Mouse (Mus musculus): Measurements from ENCODE around the gene Slco4a1. TPM values are rescaled to one million over a fixed set of nuclear protein-coding genes. Genes with fewer than 3 reads are reported as not detected.

Gene Slco4a1
- polyA plus RNA-seq, 1 experiment from 2014 or later = 3.4 TPM

- WGBS = 72% methylated on average over 10 of the region's 10 CpGs
- Histone ChIP-seq H3K36me3 (no peaks in the 10 kb centered on the region), H3K4me3 (no peak overlapping the region), H3K9ac (no peak overlapping the region), H3K4me1 (peaks cover 7% of the 10 kb centered on the region; the same call in 1 of the 2 replicates), H3K27me3 (no peaks in the 10 kb centered on the region), H3K27ac (no peak overlapping the region), H3K9me3 (replicated peaks) (no peaks in the 10 kb centered on the region), H3K4me2 (replicated peaks) (no peak overlapping the region)
- ATAC-seq (ENCODE audit: low FRiP score) = no peak
Measured at GRCm38 (mm10) chr2:180432751-180433150, 23.3 kb upstream of the Slco4a1 start.

DNA sequence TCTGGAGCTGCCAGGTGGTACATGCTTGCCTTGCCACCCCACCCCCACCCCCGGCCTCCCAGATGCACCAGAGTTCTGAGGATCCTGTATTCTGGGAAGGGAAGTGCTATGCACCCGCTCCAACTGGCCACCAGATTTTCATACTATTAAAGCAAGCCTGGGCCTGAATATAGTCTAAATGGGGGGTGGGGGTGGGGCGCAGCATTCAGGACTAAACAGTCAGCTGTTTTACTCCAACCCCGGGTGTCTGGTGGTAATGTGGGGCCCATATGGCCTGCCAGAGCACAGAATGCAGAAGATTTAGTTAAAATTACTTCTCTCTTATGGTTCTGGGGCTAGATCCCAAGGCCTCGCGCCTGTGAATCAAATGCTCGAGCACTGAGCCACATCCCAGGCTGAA is 22.7 kb upstream of the Slco4a1 start:
- WGBS = 81% methylated on average over 7 of the region's 7 CpGs
- no peak overlapping the region for H3K9ac ChIP-seq
- no peak for ATAC-seq (ENCODE audit: low FRiP score)
- no peak overlapping the region for H3K4me2 ChIP-seq (replicated peaks)
- no peaks in the 10 kb centered on the region for H3K27me3 ChIP-seq
- H3K9me3 ChIP-seq (replicated peaks) = no peaks in the 10 kb centered on the region
- H3K27ac ChIP-seq = no peak overlapping the region
- H3K4me3 ChIP-seq = no peak overlapping the region
- H3K36me3 ChIP-seq = no peaks in the 10 kb centered on the region
- peaks cover 6% of the 10 kb centered on the region; the same call in 1 of the 2 replicates for H3K4me1 ChIP-seq

GRCm38 (mm10) chr2:180435341-180435926 is 20.6 kb upstream of the Slco4a1 start:
- H3K4me2 ChIP-seq (replicated peaks) = no peak overlapping the region
- 0 out of 2 replicates have a peak, but pooled peaks cover 3% of the 10 kb centered on the region for H3K4me1 ChIP-seq
- H3K36me3 ChIP-seq = no peaks in the 10 kb centered on the region
- no peak overlapping the region for H3K9ac ChIP-seq
- no peaks in the 10 kb centered on the region for H3K9me3 ChIP-seq (replicated peaks)
- WGBS = 65% methylated on average over 4 of the region's 4 CpGs
- no peak overlapping the region for H3K4me3 ChIP-seq
- no peaks in the 10 kb centered on the region for H3K27me3 ChIP-seq
- ATAC-seq (ENCODE audit: low FRiP score) = no peak
- no peak overlapping the region for H3K27ac ChIP-seq

- no peak for ATAC-seq (ENCODE audit: low FRiP score)
- Histone ChIP-seq H3K9ac (no peak overlapping the region), H3K4me1 (0 out of 2 replicates have a peak, but pooled peaks cover 3% of the 10 kb centered on the region), H3K27ac (no peak overlapping the region), H3K9me3 (replicated peaks) (no peaks in the 10 kb centered on the region), H3K4me3 (no peak overlapping the region), H3K27me3 (no peaks in the 10 kb centered on the region), H3K36me3 (no peaks in the 10 kb centered on the region), H3K4me2 (replicated peaks) (no peak overlapping the region)
- 79% methylated on average over 5 of the region's 5 CpGs for WGBS
Measured at GRCm38 (mm10) chr2:180437149-180437864, 18.7 kb upstream of the Slco4a1 start.

DNA sequence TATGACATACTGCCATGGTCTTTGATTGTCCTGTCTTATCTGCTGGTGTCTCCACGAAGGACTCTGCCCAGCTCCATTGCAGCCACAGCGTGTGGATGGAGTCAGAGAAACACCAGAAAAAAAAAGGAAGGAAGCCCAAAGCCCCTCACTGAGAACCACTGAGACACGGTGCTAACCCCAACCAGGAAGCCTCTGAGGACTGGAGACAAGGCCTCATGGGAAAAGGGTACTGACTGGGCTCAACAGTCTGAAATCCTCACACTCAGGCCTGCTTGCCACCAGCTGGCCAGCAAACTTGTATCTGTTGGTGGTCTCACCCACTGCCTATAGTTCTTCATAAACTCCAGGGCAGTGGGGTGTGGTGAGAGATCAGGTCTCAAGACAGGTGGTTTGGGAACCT is 16.3 kb upstream of the Slco4a1 start:
- Histone ChIP-seq H3K4me2 (replicated peaks) (no peak overlapping the region), H3K27me3 (no peaks in the 10 kb centered on the region), H3K9me3 (replicated peaks) (no peaks in the 10 kb centered on the region), H3K27ac (no peak overlapping the region), H3K36me3 (no peaks in the 10 kb centered on the region), H3K4me1 (no peaks in the 10 kb centered on the region), H3K9ac (no peak overlapping the region), H3K4me3 (no peak overlapping the region)
- no peak for ATAC-seq (ENCODE audit: low FRiP score)
- WGBS = 85% methylated on average over 3 of the region's 3 CpGs

- no peak overlapping the region for H3K4me3 ChIP-seq
- H3K4me1 ChIP-seq = no peaks in the 10 kb centered on the region
- no peaks in the 10 kb centered on the region for H3K27me3 ChIP-seq
- WGBS = 60% methylated on average over 9 of the region's 9 CpGs
- H3K36me3 ChIP-seq = no peaks in the 10 kb centered on the region
- H3K9me3 ChIP-seq (replicated peaks) = no peaks in the 10 kb centered on the region
- H3K4me2 ChIP-seq (replicated peaks) = no peak overlapping the region
- no peak overlapping the region for H3K9ac ChIP-seq
- H3K27ac ChIP-seq = no peak overlapping the region
- ATAC-seq (ENCODE audit: low FRiP score) = no peak
Measured at GRCm38 (mm10) chr2:180440596-180441332, 15.3 kb upstream of the Slco4a1 start.

- H3K27ac ChIP-seq = no peak overlapping the region
- H3K9ac ChIP-seq = no peak overlapping the region
- no peak overlapping the region for H3K4me3 ChIP-seq
- no peaks in the 10 kb centered on the region for H3K27me3 ChIP-seq
- WGBS = 83% methylated on average over 5 of the region's 5 CpGs
- no peak overlapping the region for H3K4me2 ChIP-seq (replicated peaks)
- no peaks in the 10 kb centered on the region for H3K4me1 ChIP-seq
- ATAC-seq (ENCODE audit: low FRiP score) = no peak
- H3K9me3 ChIP-seq (replicated peaks) = no peaks in the 10 kb centered on the region
- no peaks in the 10 kb centered on the region for H3K36me3 ChIP-seq
Measured at GRCm38 (mm10) chr2:180442061-180442460, 14.0 kb upstream of the Slco4a1 start.

DNA sequence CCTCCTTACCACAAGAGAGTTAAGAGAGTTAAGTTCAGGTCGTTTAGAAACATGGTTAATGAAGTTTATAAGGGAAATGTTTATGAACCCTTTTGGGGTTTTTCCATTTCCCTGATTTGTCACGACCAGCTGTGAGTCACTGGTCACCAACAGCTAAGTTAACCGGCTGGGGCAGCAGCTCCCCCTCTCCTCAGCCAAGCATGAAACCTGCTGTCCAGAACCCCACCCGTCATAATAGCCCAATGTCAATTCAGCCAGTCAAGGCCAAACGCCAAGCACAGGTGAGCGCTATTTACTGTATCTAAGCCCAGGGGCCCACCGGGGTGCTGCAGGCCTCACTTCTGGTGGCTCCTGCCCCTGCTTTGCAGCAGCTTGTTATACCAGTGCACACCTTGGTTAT is 12.2 kb upstream of the Slco4a1 start:
- ATAC-seq (ENCODE audit: low FRiP score) = no peak
- no peaks in the 10 kb centered on the region for H3K4me1 ChIP-seq

GRCm38 (mm10) chr2:180444957-180445785 is 10.9 kb upstream of the Slco4a1 start:
- Histone ChIP-seq H3K27ac (no peak overlapping the region), H3K36me3 (no peaks in the 10 kb centered on the region), H3K9me3 (replicated peaks) (no peaks in the 10 kb centered on the region), H3K4me1 (no peaks in the 10 kb centered on the region), H3K27me3 (peaks cover 5% of the 10 kb centered on the region; the same call in 1 of the 2 replicates), H3K9ac (no peak overlapping the region), H3K4me2 (replicated peaks) (no peak overlapping the region), H3K4me3 (no peak overlapping the region)
- 47% methylated on average over 8 of the region's 9 CpGs for WGBS
- ATAC-seq (ENCODE audit: low FRiP score) = no peak

More for the DNA sequence above, 12.2 kb upstream of the Slco4a1 start:
- Histone ChIP-seq H3K27ac (no peak overlapping the region), H3K4me2 (replicated peaks) (no peak overlapping the region), H3K4me3 (no peak overlapping the region), H3K9ac (no peak overlapping the region), H3K27me3 (peaks cover 5% of the 10 kb centered on the region; the same call in 1 of the 2 replicates), H3K36me3 (no peaks in the 10 kb centered on the region), H3K9me3 (replicated peaks) (no peaks in the 10 kb centered on the region)
- WGBS = 63% methylated on average over 7 of the region's 7 CpGs

- Histone ChIP-seq H3K36me3 (no peaks in the 10 kb centered on the region), H3K4me1 (no peaks in the 10 kb centered on the region), H3K27me3 (peaks cover 5% of the 10 kb centered on the region; the same call in 1 of the 2 replicates), H3K4me2 (replicated peaks) (no peak overlapping the region), H3K9ac (no peak overlapping the region), H3K9me3 (replicated peaks) (no peaks in the 10 kb centered on the region), H3K27ac (no peak overlapping the region), H3K4me3 (no peak overlapping the region)
- no peak for ATAC-seq (ENCODE audit: low FRiP score)
- WGBS = 95% methylated on average over 1 of the region's 1 CpGs
Measured at GRCm38 (mm10) chr2:180445962-180446361, 10.1 kb upstream of the Slco4a1 start.

DNA sequence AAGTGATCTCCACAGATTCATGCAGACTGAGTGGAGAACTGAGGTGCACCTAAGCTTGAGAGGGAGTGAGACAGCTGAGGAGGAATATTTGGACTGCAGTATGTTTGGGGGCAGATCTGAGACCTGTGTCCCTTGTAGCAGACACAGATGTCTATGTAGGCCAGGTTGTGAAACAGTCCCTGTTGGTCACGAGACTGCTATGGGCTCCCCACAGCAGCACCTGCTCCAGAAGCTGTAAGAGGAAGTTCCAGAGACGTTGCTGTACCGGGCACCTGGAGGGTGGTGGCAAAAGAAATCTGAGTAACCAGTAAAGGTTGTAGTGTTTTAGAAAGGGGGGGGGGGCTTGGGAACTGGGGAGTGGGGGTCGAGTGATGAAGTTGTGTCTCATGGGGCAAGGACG is 7.0 kb upstream of the Slco4a1 start:
- H3K4me1 ChIP-seq = no peaks in the 10 kb centered on the region
- no peaks in the 10 kb centered on the region for H3K9me3 ChIP-seq (replicated peaks)
- no peaks in the 10 kb centered on the region for H3K36me3 ChIP-seq
- ATAC-seq (ENCODE audit: low FRiP score) = no peak
- H3K4me2 ChIP-seq (replicated peaks) = no peak overlapping the region
- no peak overlapping the region for H3K9ac ChIP-seq
- no peak overlapping the region for H3K4me3 ChIP-seq
- H3K27ac ChIP-seq = no peak overlapping the region
- WGBS = 70% methylated on average over 5 of the region's 5 CpGs
- H3K27me3 ChIP-seq = peaks cover 11% of the 10 kb centered on the region; the same call in 1 of the 2 replicates

DNA sequence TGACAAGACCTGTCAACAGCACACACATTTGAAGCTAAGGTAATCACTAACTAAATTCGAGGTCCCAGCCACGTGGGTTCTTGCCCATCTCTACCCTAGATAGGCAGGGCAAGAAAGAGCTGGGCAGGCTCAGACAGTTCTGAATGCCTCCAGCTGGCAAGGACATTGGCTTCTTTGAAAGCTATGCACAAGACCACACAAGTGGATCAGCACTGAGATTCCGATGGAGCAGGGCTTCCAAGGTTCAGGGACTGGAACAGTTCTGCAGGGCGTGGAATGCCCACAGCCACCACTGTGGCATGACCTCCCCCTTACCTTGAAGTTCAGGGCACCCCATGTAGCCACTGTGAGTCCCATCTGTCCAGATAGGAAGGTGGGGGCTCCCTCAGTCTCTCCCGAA is 5.5 kb upstream of the Slco4a1 start:
- WGBS = 84% methylated on average over 5 of the region's 5 CpGs
- Histone ChIP-seq H3K4me3 (no peak overlapping the region), H3K27ac (no peak overlapping the region), H3K9me3 (replicated peaks) (no peaks in the 10 kb centered on the region), H3K4me2 (replicated peaks) (no peak overlapping the region), H3K27me3 (peaks cover 19% of the 10 kb centered on the region), H3K4me1 (peaks cover 1% of the 10 kb centered on the region; the same call in 1 of the 2 replicates), H3K9ac (no peak overlapping the region), H3K36me3 (no peaks in the 10 kb centered on the region)
- ATAC-seq (ENCODE audit: low FRiP score) = no peak
